14 mouse cellular contexts compared by ENCODE assay signal in the genomic region with DNA sequence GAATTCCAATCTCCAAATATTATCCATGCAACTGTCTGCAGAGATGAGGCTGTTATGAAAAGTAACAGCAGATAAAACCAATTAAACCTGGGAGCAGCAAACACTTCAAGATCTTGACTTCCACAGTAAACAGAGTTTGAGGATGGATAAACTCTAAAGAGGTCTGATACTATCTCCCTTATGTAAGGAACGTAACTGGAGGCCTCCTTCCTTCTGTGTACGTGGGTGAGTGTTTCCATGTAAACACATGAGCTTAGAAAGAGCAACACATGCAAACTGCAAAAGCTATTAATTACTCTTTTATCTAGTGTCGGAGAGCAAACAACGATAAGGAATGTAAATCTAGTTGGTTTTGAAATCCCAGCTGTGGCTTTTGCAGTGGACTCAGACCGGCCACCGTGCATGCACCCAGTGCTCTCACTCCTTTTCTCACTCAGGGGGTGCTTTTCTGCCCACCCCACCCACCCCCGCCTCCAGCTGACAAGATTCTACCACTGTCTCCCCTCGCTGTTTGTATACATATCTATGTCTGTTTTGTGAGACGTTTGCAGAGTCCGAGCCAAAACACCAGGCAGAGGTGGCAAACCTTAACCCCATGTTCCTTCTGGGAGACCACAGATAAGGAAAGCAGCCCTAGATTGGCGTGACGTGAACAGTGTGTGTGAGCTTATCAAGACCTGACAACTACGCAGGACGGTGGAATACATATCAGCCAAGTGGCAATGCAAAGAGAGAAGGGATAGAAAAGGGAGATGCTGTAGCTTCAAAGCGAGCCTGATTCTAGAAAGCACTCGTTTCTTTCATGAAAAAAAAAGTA.
DNase-seq lines count a peak whose midpoint lies in the region; ATAC-seq lines count a peak whose summit lies in the region.
"Had no signal": no experiment of that assay in that cellular context is flagged by ENCODE, and none has a peak within 500 bp of the region (broad histone marks: within the 10 kb centered on the region; RNA-seq: fewer than 3 reads in every experiment).

No protein-coding gene starts in this region.

- H3K4me1 ChIP-seq in kidney, embryonic 16.5 days (ENCODE audit: insufficient read depth, low read length), result peaks cover 37% of the 10 kb centered on the region
- peaks cover 53% of the 10 kb centered on the region for H3K4me1 ChIP-seq in liver, embryonic 13.5 days (replicated peaks)

- H3K27ac ChIP-seq in kidney, embryonic 16.5 days (ENCODE audit: low read length), result no peak overlapping the region
- H3K27ac ChIP-seq in liver, embryonic 13.5 days, result peak overlapping the region; percentile 88

- no peak overlapping the region for H3K4me3 ChIP-seq in kidney, embryonic 16.5 days (ENCODE audit: low read length)
- peak overlapping the region; percentile 18 for H3K4me3 ChIP-seq in liver, embryonic 13.5 days (replicated peaks)

- no peaks in the 10 kb centered on the region for H3K27me3 ChIP-seq in kidney, embryonic 16.5 days (ENCODE audit: insufficient read depth, low read length)
- no peaks in the 10 kb centered on the region for H3K27me3 ChIP-seq in liver, embryonic 13.5 days

- no peaks in the 10 kb centered on the region for H3K9me3 ChIP-seq in kidney, embryonic 16.5 days (ENCODE audit: low read length)
- no peaks in the 10 kb centered on the region for H3K9me3 ChIP-seq in liver, embryonic 13.5 days (replicated peaks)

- ATAC-seq in kidney, embryonic 16.5 days (ENCODE audit: low FRiP score, low TSS enrichment), result no peak
- peak; percentile 80 for ATAC-seq in erythroblast, adult 5-6 weeks (replicated peaks; ENCODE audit: low FRiP score, poor library complexity, severe bottlenecking)
- ATAC-seq in liver, embryonic 13.5 days (ENCODE audit: low read depth), result peak; percentile 99
- ATAC-seq: CD4-positive, CD25-positive, alpha-beta regulatory T cell, adult 4 months; lung, postnatal 0 days had no signal

- 40% methylated on average over 16 of the region's 16 CpGs for WGBS in kidney, embryonic 16.5 days
- 10% methylated on average over 16 of the region's 16 CpGs for WGBS in liver, embryonic 13.5 days (ENCODE audit: insufficient replicate concordance)

- H3K9ac ChIP-seq in kidney, embryonic 16.5 days (replicated peaks; ENCODE audit: low read length), result no peak overlapping the region
- H3K9ac ChIP-seq in liver, embryonic 13.5 days, result peak overlapping the region; percentile 56; the same call in 1 of the 2 replicates

- no peak for DNase-seq in kidney, adult 9 months
- peak; percentile 65 for DNase-seq in MEL-GATA-1-ER (ENCODE audit: extremely low read depth, low read depth)
- DNase-seq in liver, embryonic 13.5 days, result peak; percentile 35
- no peak for DNase-seq in cerebellum, adult 11-12 months
- no peak for DNase-seq in Muller cell, postnatal 12 days (ENCODE audit: inconsistent ontology term)
- DNase-seq in layer of hippocampus, adult 9-11 months, result no peak
- DNase-seq: cerebellum, postnatal 10 days; kidney, postnatal 10 days; retina, postnatal 1 day; thymus, postnatal 25 days had no signal

- H3K4me2 ChIP-seq in kidney, embryonic 16.5 days (replicated peaks; ENCODE audit: low read depth, low read length), result peak overlapping the region; percentile 32
- H3K4me2 ChIP-seq in liver, embryonic 13.5 days, result peak overlapping the region; percentile 58

- H3K36me3 ChIP-seq in kidney, embryonic 16.5 days (ENCODE audit: insufficient read depth, low read length), result no peaks in the 10 kb centered on the region
- no peaks in the 10 kb centered on the region for H3K36me3 ChIP-seq in liver, embryonic 13.5 days

Comparison
In these comparisons a context has a peak if more than half of its experiments do, and no peak if none do; other contexts are left out.
1. DNase-seq: peak in MEL-GATA-1-ER (single experiment) and liver, embryonic 13.5 days (single experiment); none in kidney, adult 9 months (single experiment), cerebellum, adult 11-12 months (single experiment), Muller cell, postnatal 12 days (single experiment) and layer of hippocampus, adult 9-11 months (single experiment).